Mouse (Mus musculus) mouse trophoblast stem cell (cell line): Measurements from ENCODE around the gene Slc22a13.

ENCODE experiments used
- in situ Hi-C, 2 experiments: fragments of 300-500 bp; cut with MseI, MboI; formaldehyde crosslinking; loops; 2 replicates in 1 of 2; 3 replicates in 1 of 2; pipeline ENCODE4 v1.15.1; 2025

Slc22a13 gene

DNA sequence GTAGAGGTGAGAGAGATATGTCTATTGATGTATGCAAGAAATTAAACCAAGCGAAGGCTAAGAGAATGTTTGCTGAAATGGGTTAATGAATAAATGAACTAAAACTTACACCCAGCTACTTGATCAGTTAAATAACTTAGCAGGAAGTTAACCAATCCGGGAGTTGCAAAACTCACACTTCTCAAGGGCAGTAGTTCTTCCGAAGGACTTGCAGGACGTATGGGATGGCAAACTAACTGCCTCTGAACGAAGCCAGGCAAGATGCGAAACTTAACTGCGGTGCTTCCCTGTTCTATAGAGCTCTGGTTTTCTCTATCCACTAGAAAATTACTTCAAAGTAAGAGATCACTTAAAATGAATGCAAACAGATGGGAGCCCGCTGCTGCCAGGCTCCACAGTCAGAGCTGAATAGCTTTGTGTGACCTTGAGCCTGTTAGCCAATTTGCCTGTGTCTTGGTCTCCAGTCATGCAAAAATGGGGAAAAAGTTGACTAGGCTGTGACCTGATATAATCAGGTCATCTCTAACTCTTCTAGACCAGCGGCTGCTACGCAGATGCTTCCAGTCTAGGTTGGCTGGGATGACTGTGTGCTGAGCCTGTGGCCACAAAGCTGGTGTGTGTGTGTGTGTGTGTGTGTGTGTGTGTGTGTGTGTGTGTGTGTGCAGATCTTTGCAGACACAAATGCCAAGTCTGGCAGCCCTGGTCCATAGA lies 9.6 kb downstream of the Slc22a13 start:
- in situ Hi-C loops: no loop called here

DNA sequence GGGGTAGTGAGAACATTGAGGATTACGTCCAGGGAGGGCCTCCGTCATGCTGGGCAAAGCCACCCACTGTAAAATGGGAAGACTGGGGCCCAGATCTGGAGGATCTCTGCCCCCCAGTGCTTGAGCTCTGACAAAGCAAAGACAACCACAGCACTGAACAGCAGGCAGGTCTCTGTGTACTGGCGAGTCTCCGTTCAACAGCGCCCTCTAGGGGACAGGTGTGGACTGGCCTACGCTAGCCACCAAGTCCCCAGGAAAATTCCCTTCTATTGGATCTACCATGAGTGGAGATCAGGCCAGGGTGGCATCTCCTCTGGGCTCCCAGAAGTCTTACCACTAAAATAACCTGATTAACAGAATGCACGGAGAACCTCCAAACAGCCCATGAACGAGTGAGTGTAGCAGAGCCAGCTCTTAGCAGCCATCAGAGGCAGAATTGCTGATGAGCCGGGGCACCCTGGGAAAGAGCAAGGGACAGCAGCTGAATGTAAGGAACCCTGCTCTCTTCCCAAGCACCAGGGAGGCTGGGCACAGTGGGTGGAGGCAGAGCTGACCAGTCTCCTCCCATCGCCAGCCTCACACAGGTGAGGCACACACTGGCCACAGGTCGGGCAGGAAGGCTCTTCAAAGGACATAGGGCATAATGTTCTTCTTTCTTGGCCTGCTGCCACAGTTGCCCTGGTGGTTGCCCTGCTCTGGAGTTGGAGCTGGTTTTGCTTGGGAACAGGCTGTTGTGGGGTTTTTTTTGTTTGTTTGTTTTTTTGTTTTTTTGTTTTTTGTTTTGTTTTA lies 16.5 kb downstream of the Slc22a13 start:
- in situ Hi-C loops: no loop called here

DNA sequence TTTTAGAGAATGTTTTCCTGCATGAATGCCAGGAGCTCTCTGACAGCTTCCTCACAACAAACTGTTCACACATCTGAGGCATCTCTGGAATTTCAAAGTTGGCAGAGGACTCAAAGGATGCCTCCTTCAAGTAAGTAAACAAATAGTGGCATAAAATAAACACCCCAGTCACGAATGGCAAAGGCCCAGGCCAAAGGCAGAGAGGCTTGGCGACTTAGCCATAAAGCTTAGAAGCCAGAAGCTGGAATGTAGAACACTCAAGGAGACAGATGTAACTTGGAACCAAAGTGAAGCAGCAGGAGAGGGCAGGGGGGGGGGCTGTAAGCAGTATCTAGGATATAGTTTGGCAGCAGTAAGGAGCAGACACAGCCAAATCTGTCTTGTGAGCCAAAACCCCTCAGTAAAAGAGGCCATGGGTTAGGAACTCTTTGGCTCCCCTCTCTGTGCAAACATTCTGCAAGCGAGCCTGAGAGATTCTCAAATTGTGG lies 27.6 kb downstream of the Slc22a13 start:
- in situ Hi-C loops: no loop called here

DNA sequence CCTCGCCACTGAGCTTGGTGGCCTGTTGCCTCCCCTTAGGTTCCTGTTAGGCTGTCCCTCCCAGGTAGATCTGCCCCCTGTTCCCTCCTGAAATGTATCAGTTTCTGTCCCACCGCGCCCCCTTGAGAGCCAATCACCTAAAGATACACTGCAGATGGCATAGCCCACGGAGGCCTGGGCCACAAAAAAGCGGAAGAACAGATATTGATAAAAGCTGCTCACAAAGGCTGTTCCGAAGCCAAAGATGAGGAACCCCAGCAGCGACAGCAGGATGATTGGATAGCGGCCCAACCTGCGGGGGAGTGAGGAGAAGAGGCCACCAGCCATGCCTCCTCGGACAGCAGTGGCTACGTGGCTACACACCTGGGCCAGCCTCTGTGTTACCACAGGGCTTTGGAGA lies 29.6 kb downstream of the Slc22a13 start:
- in situ Hi-C loops: no loop called here

DNA sequence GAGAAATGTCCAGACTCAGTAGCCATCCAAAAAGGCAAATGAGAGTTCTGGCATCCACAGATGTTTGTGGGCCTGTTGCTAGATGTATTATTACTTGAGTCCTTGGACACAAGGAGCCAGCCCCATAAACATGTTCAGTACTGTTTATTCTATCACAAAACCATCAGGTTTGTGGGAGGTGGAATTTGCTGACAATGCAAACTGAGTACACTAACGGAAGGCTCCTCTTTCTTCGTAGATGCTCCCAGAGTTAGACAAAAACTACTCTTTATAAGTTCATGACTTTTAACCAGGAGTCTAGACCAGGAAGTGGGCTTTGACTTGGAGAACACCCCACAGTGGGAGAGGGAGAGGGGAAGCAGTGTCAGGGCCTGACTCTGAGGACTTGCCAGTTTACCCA lies 41.3 kb downstream of the Slc22a13 start:
- in situ Hi-C loops: no loop called here

DNA sequence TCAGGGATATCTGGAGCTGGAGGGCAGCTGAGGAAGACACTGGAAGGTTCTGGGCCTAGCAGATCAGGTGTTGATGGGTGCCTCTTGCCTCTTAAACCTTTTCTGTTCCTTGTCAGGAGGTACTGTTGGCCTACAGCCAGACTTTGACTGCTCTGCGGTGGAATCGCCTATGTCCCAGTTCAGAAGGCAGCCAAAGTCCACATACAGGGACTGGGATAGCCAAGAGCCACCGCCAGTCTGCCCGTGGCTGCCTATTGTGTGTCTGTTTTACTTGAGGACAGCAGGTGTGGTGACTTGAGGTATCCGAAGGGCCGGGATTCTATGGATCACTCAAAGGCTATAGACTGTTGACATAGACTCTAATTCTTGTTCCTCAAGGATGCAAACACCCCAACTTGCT lies 43.4 kb downstream of the Slc22a13 start:
- in situ Hi-C loops: no loop called here

DNA sequence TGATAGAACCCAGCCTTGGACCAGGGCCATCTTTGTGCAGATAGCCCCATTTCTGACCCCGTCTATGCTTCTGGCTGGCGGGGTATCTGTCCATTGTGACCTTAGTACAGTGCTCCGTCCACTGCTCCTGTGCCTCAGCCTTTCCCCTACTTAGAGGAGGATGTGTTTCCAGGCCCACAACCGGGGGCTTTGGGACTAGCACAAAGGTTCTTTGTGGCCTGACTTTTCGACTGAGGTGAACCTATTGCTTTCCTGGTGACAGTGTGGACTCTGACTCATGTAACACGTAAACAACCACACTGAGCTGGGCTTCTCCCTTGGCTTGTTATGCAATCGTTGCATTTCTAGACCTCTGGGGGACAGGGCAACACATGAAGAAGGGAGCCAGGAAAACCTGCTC lies 44.2 kb downstream of the Slc22a13 start:
- in situ Hi-C loops: no loop called here

DNA sequence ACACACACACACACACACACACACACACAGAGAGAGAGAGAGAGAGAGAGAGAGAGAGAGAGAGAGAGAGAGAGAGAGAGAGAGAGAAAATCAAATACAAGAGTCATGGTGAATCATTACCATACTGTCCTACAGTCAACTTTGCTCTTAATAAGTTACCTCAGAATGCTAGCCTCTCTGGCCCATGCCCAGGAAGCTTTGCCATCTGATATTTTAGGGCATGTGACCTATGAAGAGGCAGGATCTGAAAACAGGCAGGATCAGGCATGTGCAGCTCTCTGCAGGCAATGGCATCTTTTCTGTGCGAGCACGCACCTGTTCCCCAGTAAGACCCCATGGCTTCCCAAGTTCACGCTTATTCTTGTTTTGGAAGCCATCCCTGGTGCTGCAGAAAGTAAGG lies 48.2 kb downstream of the Slc22a13 start:
- in situ Hi-C loops: no loop called here

DNA sequence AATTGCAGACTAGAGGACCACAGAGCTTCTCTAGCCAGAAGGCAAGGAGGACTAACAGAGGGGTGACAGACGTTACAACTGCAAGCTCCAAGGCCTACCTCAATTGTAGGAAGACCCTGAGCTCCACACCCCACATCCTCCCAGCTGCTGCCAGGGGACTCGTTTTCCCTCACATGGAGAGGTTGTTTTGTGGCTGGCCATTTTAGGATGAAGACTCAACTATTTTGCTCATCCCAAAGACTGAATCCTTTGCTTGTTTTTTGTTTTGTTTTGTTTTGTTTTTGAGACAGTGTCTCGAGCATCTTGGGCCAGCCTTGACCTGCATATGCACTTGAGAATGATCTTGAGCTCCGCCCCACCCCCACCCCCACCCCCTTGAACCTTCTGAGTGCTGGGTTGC lies 50.0 kb downstream of the Slc22a13 start, which contains the start of gene Gm47289:
Gene Gm47289 (plus strand): TSS at position 301 of the 400 bp plus-strand sequence.
- in situ Hi-C loops: no loop called here

DNA sequence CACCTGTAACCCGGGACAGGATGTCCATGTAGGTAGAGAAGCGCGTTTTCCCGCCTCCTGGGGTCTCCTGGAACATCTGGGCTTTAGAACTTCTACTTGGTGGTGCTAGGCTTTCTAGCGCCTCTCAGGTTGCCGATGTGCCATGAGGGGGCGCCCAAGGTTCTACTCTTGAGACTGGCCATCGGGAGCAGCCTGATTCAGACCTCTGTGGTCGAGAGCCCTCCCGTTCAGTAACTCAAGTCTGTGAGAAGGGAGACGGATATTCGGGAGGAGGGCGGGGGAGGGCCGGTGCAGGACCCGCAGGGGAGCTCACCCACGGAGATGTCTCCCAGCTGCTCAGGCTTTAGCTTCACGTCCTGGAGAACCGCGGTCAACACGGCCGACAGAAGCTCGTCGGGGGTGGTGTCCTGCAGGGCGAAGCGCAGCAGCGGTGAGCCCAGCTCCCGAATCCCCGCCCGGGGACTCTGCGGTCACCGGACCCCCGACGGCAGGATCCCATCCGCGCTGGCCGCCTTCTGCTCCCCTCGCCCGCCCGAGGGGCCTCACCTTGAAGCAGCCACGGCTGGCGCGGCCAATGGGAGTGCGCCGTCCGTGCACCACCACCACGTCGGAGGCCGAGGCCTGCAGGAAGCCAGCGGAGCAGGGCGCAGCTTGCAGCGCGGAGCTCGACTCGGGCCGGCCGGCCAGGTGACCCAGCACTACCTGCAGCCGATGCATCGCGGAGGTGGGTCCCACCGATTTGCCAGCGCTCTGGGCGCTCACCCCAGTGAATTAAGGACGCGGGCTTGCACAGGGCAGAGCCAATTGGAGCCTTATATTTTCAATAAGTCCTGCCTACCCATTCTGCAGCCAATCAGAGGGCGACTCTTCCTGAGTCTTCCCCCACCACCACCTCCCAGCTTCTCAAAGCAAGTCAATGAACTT lies 52.4 kb downstream of the Slc22a13 start, which contains the start of gene Acaa1b:
Gene Acaa1b (minus strand): TSS at position 816 of the 924 bp plus-strand sequence.
- in situ Hi-C loops: no loop called here

DNA sequence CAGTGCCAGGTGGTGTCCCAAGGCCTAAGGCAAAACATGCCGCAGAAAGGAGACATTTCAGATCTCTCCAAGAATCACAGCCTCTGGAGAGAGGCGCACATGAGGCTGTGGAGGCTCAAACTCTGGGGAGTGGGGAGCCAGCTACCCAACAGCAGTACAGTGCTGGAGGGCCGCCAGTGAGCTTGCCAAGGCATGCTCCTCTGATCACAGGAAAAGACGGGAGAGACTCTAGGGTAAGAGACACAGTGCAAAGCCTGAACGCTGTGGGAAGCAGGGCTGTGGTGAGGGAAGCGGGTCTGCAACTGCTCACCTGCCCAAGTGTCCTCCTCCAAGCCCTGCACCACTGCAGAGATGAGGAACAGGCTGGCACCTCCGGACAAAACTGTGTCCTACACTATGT lies 53.1 kb downstream of the Slc22a13 start:
- in situ Hi-C loops: no loop called here

DNA sequence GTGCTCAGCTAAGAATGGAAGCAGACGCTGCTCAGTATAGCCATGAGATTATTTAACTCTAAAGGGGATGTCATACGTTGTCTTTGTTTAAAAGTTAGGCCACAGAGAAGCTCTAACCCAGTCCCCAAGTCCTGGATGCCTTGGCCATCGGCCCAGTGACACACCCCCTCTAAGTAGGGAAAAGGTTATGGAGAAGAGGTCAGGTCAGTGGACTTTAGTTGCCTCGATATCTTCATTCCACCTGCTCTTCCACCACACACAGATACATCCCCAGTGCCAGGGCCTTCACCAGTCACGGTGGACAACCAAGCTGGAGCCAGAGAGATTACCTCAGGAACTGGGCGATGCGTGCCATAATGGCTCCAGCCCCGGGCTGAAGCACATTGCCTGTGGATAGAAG lies 53.5 kb downstream of the Slc22a13 start:
- in situ Hi-C loops: no loop called here

DNA sequence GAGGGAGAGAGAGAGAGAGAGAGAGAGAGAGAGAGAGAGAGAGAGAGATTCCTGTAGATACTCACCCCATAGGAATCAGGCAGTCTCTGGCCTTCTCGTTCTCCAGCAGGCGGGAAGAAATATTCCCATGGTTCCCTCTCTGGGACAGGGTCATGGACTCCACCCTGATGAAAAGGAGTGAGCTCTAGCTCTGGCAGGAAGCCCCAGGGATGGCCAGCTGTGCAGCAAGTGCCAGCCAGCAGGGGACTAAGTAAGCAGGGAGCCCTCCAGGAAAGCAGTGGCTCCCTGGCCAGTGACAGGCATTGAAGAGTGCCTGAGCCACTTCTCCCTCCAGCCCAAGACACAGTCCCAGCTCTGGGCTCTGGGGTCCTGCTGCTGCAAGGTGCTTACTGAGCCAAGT lies 57.1 kb downstream of the Slc22a13 start:
- in situ Hi-C loops: no loop called here

DNA sequence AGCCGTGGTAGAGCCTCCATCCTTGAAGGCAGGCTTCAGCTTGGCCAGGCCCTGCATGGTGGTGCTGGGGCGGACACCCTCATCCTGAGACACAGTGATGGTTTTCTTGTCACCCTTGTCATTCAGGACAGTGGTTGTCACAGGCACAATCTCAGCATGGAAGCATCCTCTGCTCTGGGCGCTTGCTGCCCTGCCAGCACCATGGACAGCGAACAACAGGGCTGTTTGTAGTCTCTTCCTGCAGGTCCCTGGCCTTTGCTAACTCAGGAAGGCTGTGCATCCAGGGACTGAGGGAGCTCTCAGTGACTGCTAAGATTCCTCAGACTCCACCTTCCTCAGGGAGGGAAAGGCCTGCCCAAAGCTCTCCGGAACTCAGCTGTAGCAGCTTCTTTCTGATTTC lies 59.3 kb downstream of the Slc22a13 start:
- in situ Hi-C loops: no loop called here

DNA sequence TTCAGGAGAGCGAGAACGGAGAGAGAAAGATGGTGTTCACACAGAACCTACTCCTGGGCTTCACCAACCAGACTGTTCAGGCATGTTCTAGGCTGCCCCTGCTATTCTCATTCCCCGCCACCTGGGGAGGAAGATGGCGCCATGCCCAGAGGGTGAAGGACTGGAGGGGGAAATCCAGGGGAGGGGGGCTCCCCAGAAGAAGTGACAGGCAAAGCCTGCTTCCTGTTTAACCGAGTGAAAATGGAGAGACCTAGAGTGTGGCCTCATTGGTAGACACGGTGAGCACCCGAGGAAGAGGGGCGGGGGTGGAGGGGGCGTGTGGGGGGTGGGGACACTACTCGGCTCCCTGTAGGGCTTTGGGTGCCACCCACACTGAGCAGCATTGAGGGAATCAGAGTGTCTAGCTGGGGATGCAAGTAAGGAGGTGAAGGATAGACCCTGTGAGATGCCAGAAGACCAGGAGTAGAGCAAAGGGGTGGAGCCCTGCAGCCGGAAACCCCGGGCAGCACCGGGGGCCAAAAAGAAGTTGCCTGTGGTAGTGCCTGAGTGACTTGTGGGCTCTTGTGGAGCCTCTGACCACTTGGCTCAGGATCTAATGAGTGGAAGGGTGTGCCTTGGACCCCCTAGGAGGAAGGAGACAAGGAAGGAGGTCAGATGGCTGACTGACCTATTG lies 62.7 kb downstream of the Slc22a13 start:
- in situ Hi-C loops: no loop called here

DNA sequence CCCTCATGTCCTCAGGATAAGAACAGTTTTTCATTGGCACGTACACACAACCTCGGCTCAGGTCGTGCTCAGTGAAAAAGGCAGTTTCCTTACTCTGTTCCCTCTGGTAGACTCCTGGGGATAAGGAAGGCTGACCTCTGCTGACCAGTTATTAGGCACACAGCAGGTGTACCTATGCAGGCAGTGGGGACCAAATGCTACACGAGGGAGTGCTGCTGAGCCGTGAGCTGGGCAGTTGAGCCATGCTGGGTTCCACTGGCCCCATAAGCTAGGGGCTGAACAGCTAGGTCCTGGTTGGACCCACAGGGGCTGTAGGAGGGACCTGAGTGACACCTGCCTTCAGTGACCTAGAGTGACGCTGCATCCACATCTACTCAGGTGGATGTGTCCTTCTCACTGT lies 63.3 kb downstream of the Slc22a13 start:
- in situ Hi-C loops: no loop called here

DNA sequence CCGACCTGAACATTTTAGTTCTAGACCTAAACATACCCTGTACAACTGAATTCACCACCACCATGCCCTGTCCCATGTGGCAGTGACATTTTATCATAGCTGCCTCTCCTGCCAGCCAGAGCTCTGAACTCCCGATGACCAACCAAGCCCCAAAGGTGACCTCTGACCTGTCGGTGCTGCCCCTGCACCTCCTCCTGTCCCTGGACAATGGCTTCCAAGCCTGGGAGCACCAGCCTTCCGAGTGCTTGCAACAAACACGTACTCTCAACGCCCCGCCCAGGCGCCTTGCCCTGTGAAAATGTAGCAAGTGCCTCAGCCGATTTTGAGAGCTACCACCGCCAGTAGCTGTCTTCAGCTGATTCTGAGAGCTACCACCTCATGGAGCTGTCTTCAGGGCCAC lies 63.8 kb downstream of the Slc22a13 start:
- in situ Hi-C loops: no loop called here

DNA sequence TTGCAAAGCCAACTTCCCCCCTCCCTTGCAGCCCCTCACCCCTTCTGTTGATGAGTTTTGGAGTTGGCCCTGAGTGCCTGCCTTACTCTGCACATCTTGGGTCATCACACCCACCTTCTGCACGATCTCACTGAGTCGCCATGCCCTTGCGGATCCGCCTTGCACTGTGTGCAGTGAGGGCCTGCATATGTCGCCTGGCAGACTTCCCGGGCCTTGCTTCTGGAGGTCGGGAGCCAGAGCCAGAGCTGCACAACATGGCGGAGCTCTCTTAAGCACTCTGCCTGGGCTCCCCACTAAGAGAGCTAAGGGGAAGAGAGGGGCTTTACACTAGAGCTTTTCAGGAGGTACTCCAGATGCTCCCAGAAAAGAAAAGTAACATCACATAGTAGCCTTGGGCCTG lies 64.2 kb downstream of the Slc22a13 start:
- in situ Hi-C loops: no loop called here

DNA sequence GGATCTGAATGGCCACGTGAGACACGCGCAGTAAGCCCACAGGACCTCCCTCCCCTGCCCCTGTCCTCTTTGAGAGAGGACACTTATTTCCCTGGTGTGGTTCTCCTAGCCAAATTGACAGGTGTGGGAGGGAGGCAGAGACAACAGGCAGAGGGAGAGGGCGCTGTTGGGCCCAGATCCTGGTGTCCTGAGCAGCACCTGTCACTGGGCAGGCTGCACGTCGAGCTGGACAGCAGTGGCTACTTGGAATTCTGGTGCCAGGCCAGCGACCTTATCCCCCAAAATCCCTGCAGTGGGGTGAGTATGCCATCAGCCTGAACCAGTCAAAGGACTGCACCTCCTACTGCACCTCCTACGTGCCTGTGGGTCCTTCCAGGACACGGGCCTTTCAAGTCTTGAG lies 65.5 kb downstream of the Slc22a13 start:
- in situ Hi-C loops: no loop called here
